In genomic region chr9:77438836-77439271, GRCm38 (mm10) we compare ENCODE assay signal across 9 mouse cellular contexts.
DNase-seq lines count a peak whose midpoint lies in the region; ATAC-seq and TF ChIP-seq lines count a peak whose summit lies in the region.
"Had no signal": no experiment of that assay in that cellular context is flagged by ENCODE, and none has a peak within 500 bp of the region (broad histone marks: within the 10 kb centered on the region; RNA-seq: fewer than 3 reads in every experiment).

No protein-coding gene starts in this region.

- H3K9me3 ChIP-seq in kidney, embryonic 15.5 days (replicated peaks) = no peaks in the 10 kb centered on the region
- H3K9me3 ChIP-seq in hindbrain, embryonic 16.5 days (ENCODE audit: control insufficient read depth, low read length) = no peaks in the 10 kb centered on the region

- H3K4me2 ChIP-seq in kidney, embryonic 15.5 days = no peak overlapping the region; the same call in 1 of the 2 replicates
- H3K4me2 ChIP-seq in hindbrain, embryonic 16.5 days (ENCODE audit: low read length) = no peak overlapping the region

- no peak for DNase-seq in kidney, adult 2 months
- peak; percentile 46 for DNase-seq in brain, embryonic 18.5 days (ENCODE audit: low read depth, low spot score)
- peak; percentile 44 to 65 for DNase-seq in heart, adult 18-20 months
- no peak for DNase-seq in natural killer cell, adult 2 months (ENCODE audit: low spot score in 2 of 2)
- no peak for DNase-seq in spleen, postnatal 14 days (ENCODE audit: low spot score in 2 of 2)
- DNase-seq in kidney, postnatal 25 days = no peak

- H3K4me3 ChIP-seq in kidney, embryonic 15.5 days (replicated peaks) = no peak overlapping the region
- H3K4me3 ChIP-seq in kidney, adult 2 months (ENCODE audit: insufficient read depth, low read depth, low read length) = no peak overlapping the region
- no peak overlapping the region for H3K4me3 ChIP-seq in hindbrain, embryonic 16.5 days (ENCODE audit: low read length)

- no peak for TF ChIP-seq POLR2A in kidney, adult 2 months (IDR thresholded peaks at IDR 0.05; ENCODE audit: low read depth, low read length)

- no peak for TF ChIP-seq CTCF in kidney, adult 2 months (conservative IDR thresholded peaks at IDR 0.05; ENCODE audit: insufficient read depth, insufficient read length, low read depth, low read length)

- ATAC-seq in kidney, embryonic 15.5 days (replicated peaks; ENCODE audit: low FRiP score) = no peak; the same call in 1 of the 2 replicates
- peak; percentile 82 for ATAC-seq in hindbrain, embryonic 16.5 days
- ATAC-seq: activated CD4-positive, CD25-positive, alpha-beta regulatory T cell, adult 4 months had no signal

- no peak overlapping the region for H3K9ac ChIP-seq in kidney, embryonic 15.5 days
- no peak overlapping the region for H3K9ac ChIP-seq in hindbrain, embryonic 16.5 days (ENCODE audit: low read depth, low read length)

- H3K4me1 ChIP-seq in kidney, embryonic 15.5 days = no peaks in the 10 kb centered on the region
- H3K4me1 ChIP-seq in kidney, adult 2 months (ENCODE audit: control insufficient read depth, insufficient read depth, low read length) = no peaks in the 10 kb centered on the region
- H3K4me1 ChIP-seq in hindbrain, embryonic 16.5 days (ENCODE audit: control insufficient read depth, insufficient read depth, low read depth, low read length) = peaks cover 7% of the 10 kb centered on the region

- 0 out of 2 replicates have a peak overlapping the region, but pooled peaks have one; percentile 19 for H3K27ac ChIP-seq in kidney, embryonic 15.5 days
- H3K27ac ChIP-seq in kidney, adult 2 months (ENCODE audit: insufficient read depth, low read depth, low read length) = no peak overlapping the region
- peak overlapping the region; percentile 62 for H3K27ac ChIP-seq in hindbrain, embryonic 16.5 days (ENCODE audit: low read depth, low read length)

- H3K36me3 ChIP-seq in kidney, embryonic 15.5 days = peaks cover 27% of the 10 kb centered on the region
- H3K36me3 ChIP-seq in kidney, adult 2 months (ENCODE audit: control insufficient read depth, insufficient read depth, low read length) = no peaks in the 10 kb centered on the region
- peaks cover 8% of the 10 kb centered on the region; the same call in 1 of the 2 replicates for H3K36me3 ChIP-seq in hindbrain, embryonic 16.5 days (ENCODE audit: control insufficient read depth, insufficient read depth, low read length)

- WGBS in kidney, embryonic 15.5 days = 53% methylated on average over 11 of the region's 11 CpGs
- WGBS in kidney, adult 2 months = 63% methylated on average over 11 of the region's 11 CpGs
- 58% methylated on average over 11 of the region's 11 CpGs for WGBS in hindbrain, embryonic 16.5 days

- no peaks in the 10 kb centered on the region for H3K27me3 ChIP-seq in kidney, embryonic 15.5 days
- H3K27me3 ChIP-seq in kidney, adult 2 months (replicated peaks; ENCODE audit: control insufficient read depth, insufficient read depth, low read length) = no peaks in the 10 kb centered on the region
- no peaks in the 10 kb centered on the region for H3K27me3 ChIP-seq in hindbrain, embryonic 16.5 days (replicated peaks; ENCODE audit: control insufficient read depth, insufficient read depth, low read length)

Comparison
In these comparisons a context has a peak if more than half of its experiments do, and no peak if none do; other contexts are left out.
1. DNase-seq: peak in brain, embryonic 18.5 days (single experiment) and heart, adult 18-20 months (2 of 2); none in kidney, adult 2 months (single experiment), natural killer cell, adult 2 months (0 of 2), spleen, postnatal 14 days (0 of 2) and kidney, postnatal 25 days (0 of 2).